Mouse (Mus musculus) frontal cortex, postnatal 36 days (tissue): ENCODE results near the gene Runx1.

Experiments used
- DNase-seq, 2 experiments: peaks; one replicate each; pipeline ENCODE4 v3.0.0; 2022; ENCODE audit warnings: low spot score in 2 of 2

Runx1 gene

GRCm38 (mm10) chr16:92566146-92566545, 259.8 kb downstream of the Runx1 start:
- no peak for DNase-seq

GRCm38 (mm10) chr16:92565708-92566107, 260.2 kb downstream of the Runx1 start:
- peak; percentile 88 to 92 for DNase-seq

GRCm38 (mm10) chr16:92565291-92565690, 260.7 kb downstream of the Runx1 start:
- DNase-seq: peak in 1 of 2 experiments; percentile 9

- DNase-seq: no peak
Observed at GRCm38 (mm10) chr16:92555051-92555450, 270.9 kb downstream of the Runx1 start.

- no peak for DNase-seq
Observed at GRCm38 (mm10) chr16:92552858-92553257, 273.1 kb downstream of the Runx1 start.

- no peak for DNase-seq
Observed at GRCm38 (mm10) chr16:92552106-92552382, 273.9 kb downstream of the Runx1 start.
